Mouse (Mus musculus) spleen, adult 2 months (tissue): ENCODE data around the gene Tenm4.

Experiments used
- CTCF ChIP-seq: fragments of 200-500 bp; IDR thresholded peaks from 2 replicates; pipeline ENCODE4 v1.5.1; 2011; ENCODE audit warnings: mild to moderate bottlenecking, inconsistent platforms; ENCODE audit not compliant: insufficient read depth, insufficient read length, insufficient replicate concordance; ENCODE audit errors: extremely low read depth
- POLR2A ChIP-seq: fragments of 200-500 bp; IDR thresholded peaks from 2 replicates; pipeline ENCODE4 v1.6.1; 2011; ENCODE audit warnings: low read depth, low read length, inconsistent platforms

DNA sequence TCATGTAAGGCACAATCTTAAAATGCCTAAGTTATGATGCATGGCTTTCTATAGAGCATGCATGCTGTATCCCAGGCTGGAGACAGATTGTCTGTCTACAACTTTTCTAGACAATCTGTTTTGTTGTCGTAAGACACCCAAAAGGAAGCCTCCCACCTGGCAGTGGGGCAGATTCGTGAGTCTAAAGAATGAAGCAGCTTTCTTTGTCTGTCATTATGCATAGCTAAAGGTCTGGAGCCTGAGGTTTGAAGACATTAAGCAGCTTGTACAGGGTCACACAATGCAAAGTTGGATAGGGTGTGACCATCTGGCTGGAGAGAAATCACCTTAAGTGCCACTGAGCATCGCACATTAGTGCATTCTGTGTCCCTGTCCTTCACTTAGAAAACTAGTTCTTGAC, 648.5 kb downstream of the Tenm4 start:
- no peak for TF ChIP-seq CTCF
- TF ChIP-seq POLR2A = no peak
